Mouse (Mus musculus) MEL (cell line): ENCODE results near the gene Nt5c2. TPM values are rescaled to one million over a fixed set of nuclear protein-coding genes. Genes with fewer than 3 reads are reported as not detected.

Source experiments
- DNase-seq: peaks from one replicate; pipeline ENCODE4 v3.0.0; 2011; ENCODE audit warnings: low read depth, low spot score
- H3K27ac ChIP-seq: 2 replicates; pipeline ENCODE4 v1.5.1; 2012; ENCODE audit warnings: low read depth, mild to moderate bottlenecking, control low read depth, low read length, moderate library complexity; ENCODE audit not compliant: control insufficient read depth
- H3K27me3 ChIP-seq, 2 experiments: fragments of 150-350 bp in 1 of 2; sonication (generic) in 1 of 2; 2 replicates each; pipeline ENCODE4 v1.6.1; 2012; ENCODE audit warnings: low read length in 2 of 2, mild to moderate bottlenecking in 2 of 2, improper control_type of control experiment in 1 of 2, moderate library complexity in 1 of 2; ENCODE audit not compliant: insufficient read depth in 2 of 2, control insufficient read depth in 1 of 2
- H3K36me3 ChIP-seq, 2 experiments: 2 replicates each; pipeline ENCODE4 v1.6.1; 2012 to 2014; ENCODE audit warnings: low read length in 2 of 2, improper control_type of control experiment in 1 of 2, inconsistent platforms in 1 of 2, mild to moderate bottlenecking in 1 of 2; ENCODE audit not compliant: insufficient read depth in 2 of 2, control insufficient read depth in 1 of 2
- H3K4me1 ChIP-seq, 2 experiments: fragments of 150-350 bp in 1 of 2; sonication (generic) in 1 of 2; 2 replicates each; pipeline ENCODE4 v1.6.1; 2012; ENCODE audit warnings: low read length in 2 of 2, improper control_type of control experiment in 1 of 2, mild to moderate bottlenecking in 1 of 2; ENCODE audit not compliant: insufficient read depth in 2 of 2, control insufficient read depth in 1 of 2
- H3K4me3 ChIP-seq, 2 experiments: fragments of 150-350 bp in 1 of 2; sonication (generic) in 1 of 2; 2 replicates each; pipeline ENCODE4 v1.5.1; 2012; ENCODE audit warnings: low read depth in 2 of 2, low read length in 2 of 2, mild to moderate bottlenecking in 2 of 2, moderate library complexity in 2 of 2, control low read depth in 1 of 2, improper control_type of control experiment in 1 of 2; ENCODE audit not compliant: control insufficient read depth in 1 of 2, insufficient read depth in 1 of 2
- H3K79me2 ChIP-seq: 2 replicates; pipeline ENCODE4 v1.6.1; 2012; ENCODE audit warnings: mild to moderate bottlenecking, low read length, moderate library complexity; ENCODE audit not compliant: control insufficient read depth, poor library complexity, insufficient read depth
- H3K9ac ChIP-seq: 2 replicates; pipeline ENCODE4 v1.6.1; 2012; ENCODE audit warnings: low read depth, mild to moderate bottlenecking, control low read depth, low read length, moderate library complexity; ENCODE audit not compliant: control insufficient read depth, poor library complexity, severe bottlenecking
- H3K9me3 ChIP-seq: fragments of 150-350 bp; sonication (generic); replicated peaks from 2 replicates; pipeline ENCODE4 v1.6.1; 2012; ENCODE audit warnings: mild to moderate bottlenecking, low read length, improper control_type of control experiment, moderate library complexity; ENCODE audit not compliant: insufficient read depth
- CTCF ChIP-seq, 3 experiments: IDR thresholded peaks in 2 of 3; conservative IDR thresholded peaks in 1 of 3; 2 replicates each; pipeline ENCODE4 v1.5.1; 2011 to 2012; ENCODE audit warnings: low read length in 3 of 3, low read depth in 2 of 3, mild to moderate bottlenecking in 2 of 3, improper control_type of control experiment in 1 of 3, inconsistent platforms in 1 of 3, mixed read lengths in 1 of 3, moderate library complexity in 1 of 3; ENCODE audit not compliant: control insufficient read depth in 1 of 3, insufficient read depth in 1 of 3, poor library complexity in 1 of 3, severe bottlenecking in 1 of 3
- EP300 ChIP-seq, 2 experiments: IDR thresholded peaks; 2 replicates each; pipeline ENCODE4 v1.6.1; 2011; ENCODE audit warnings: improper control_type of control experiment in 2 of 2, low read length in 2 of 2, low read depth in 1 of 2, mild to moderate bottlenecking in 1 of 2
- MAZ ChIP-seq: IDR thresholded peaks from 2 replicates; pipeline ENCODE4 v1.6.1; 2012; ENCODE audit warnings: low read depth, mild to moderate bottlenecking, inconsistent platforms, low read length, improper control_type of control experiment
- MEF2A ChIP-seq: IDR thresholded peaks from 2 replicates; pipeline ENCODE4 v1.6.1; 2014; ENCODE audit warnings: low read depth, mild to moderate bottlenecking, inconsistent platforms, low read length, improper control_type of control experiment; ENCODE audit not compliant: poor library complexity, insufficient replicate concordance, severe bottlenecking; ENCODE audit errors: extremely low read depth
- MYB ChIP-seq: IDR thresholded peaks from 2 replicates; pipeline ENCODE4 v1.6.1; 2011; ENCODE audit warnings: mild to moderate bottlenecking, low read depth, low read length, improper control_type of control experiment
- NELFE ChIP-seq: IDR thresholded peaks from 2 replicates; pipeline ENCODE4 v1.6.1; 2011; ENCODE audit warnings: low read depth, low read length, improper control_type of control experiment
- POLR2A ChIP-seq, 2 experiments: IDR thresholded peaks; 2 replicates each; pipeline ENCODE4 v1.6.1; 2011 to 2012; ENCODE audit warnings: low read length in 2 of 2, mild to moderate bottlenecking in 2 of 2, control low read depth in 1 of 2, improper control_type of control experiment in 1 of 2, low read depth in 1 of 2, moderate library complexity in 1 of 2; ENCODE audit not compliant: control insufficient read depth in 1 of 2, insufficient read depth in 1 of 2, poor library complexity in 1 of 2
- RAD21 ChIP-seq: IDR thresholded peaks from 2 replicates; pipeline ENCODE4 v1.6.1; 2011; ENCODE audit warnings: mild to moderate bottlenecking, low read depth, low read length, improper control_type of control experiment
- SIN3A ChIP-seq: IDR thresholded peaks from 2 replicates; pipeline ENCODE4 v1.6.1; 2012; ENCODE audit warnings: low read length, improper control_type of control experiment, inconsistent platforms
- SMC3 ChIP-seq: IDR thresholded peaks from 2 replicates; pipeline ENCODE4 v1.6.1; 2011; ENCODE audit warnings: low read depth, low read length, improper control_type of control experiment
- TCF12 ChIP-seq: IDR thresholded peaks from 2 replicates; pipeline ENCODE4 v1.6.1; 2014; ENCODE audit warnings: low read depth, mild to moderate bottlenecking, inconsistent platforms, low read length, improper control_type of control experiment, moderate library complexity
- ZC3H11A ChIP-seq: IDR thresholded peaks from 2 replicates; pipeline ENCODE4 v1.6.1; 2012; ENCODE audit warnings: low read depth, mild to moderate bottlenecking, inconsistent platforms, low read length, improper control_type of control experiment
- ZMIZ1 ChIP-seq: IDR thresholded peaks from 2 replicates; pipeline ENCODE4 v1.6.1; 2012; ENCODE audit warnings: low read depth, mild to moderate bottlenecking, inconsistent platforms, low read length, improper control_type of control experiment, moderate library complexity
- polyA plus RNA-seq, 2 experiments: library from polyadenylated mRNA; stranded (reverse) in 1 of 2; unstranded in 1 of 2; fragments of >175 nt in 1 of 2; fragments of >200 nt in 1 of 2; gene quantifications; 2 replicates each; pipeline versions ENCODE4 v1.2.1 to v1.2.4; 2012; ENCODE audit warnings: low replicate concordance in 2 of 2, low read depth in 1 of 2; ENCODE audit not compliant: insufficient read length in 2 of 2, insufficient read depth in 1 of 2, missing spikeins in 1 of 2
- total RNA-seq: library from RNA; depleted of rRNA; stranded (reverse); fragments of 300-350 nt; gene quantifications from 2 replicates; pipeline ENCODE4 v1.2.3, GENCODE M21; 2012

Gene Nt5c2
- total and polyA plus RNA-seq, 3 experiments = 64.6 to 455 (median 147) TPM

DNA sequence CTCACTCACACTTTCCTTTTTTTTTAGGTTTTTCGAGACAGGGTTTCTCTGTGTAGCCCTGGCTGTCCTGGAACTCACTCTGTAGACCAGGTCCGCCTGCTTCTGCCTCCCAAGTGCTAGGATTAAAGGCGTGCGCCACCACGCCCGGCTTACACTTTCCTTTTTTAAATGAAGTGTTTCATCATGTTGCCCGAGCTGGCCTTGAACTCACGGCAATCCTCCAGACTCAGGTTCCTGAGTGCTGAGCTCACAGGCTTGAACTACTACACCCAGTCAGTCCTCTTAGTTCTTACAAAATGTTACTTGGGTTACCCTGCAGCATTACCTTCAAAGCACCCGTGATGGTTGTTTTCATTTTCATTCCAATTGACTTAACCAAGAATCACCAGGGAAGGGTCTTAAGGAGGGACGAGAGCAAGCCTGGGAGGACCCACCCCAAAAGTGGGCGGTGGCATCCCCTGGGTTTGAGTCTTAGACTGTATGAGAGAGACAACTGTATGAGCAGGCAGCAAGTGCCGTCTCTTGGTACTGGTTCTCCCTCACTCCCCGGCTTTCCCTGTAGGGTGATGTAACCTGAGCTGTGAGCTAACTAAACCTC is 32.4 kb upstream of the Nt5c2 start:
- peaks cover 20% of the 10 kb centered on the region for H3K79me2 ChIP-seq
- no peak for TF ChIP-seq ZC3H11A
- H3K27ac ChIP-seq = no peak overlapping the region
- H3K27me3 ChIP-seq = no peaks in the 10 kb centered on the region
- peaks cover 12 to 17% of the 10 kb centered on the region in 2 experiments for H3K36me3 ChIP-seq
- no peak overlapping the region for H3K4me3 ChIP-seq
- DNase-seq = no peak
- peaks cover 4 to 17% of the 10 kb centered on the region in 2 experiments for H3K4me1 ChIP-seq
- no peaks in the 10 kb centered on the region for H3K9me3 ChIP-seq
- no peak overlapping the region for H3K9ac ChIP-seq

DNA sequence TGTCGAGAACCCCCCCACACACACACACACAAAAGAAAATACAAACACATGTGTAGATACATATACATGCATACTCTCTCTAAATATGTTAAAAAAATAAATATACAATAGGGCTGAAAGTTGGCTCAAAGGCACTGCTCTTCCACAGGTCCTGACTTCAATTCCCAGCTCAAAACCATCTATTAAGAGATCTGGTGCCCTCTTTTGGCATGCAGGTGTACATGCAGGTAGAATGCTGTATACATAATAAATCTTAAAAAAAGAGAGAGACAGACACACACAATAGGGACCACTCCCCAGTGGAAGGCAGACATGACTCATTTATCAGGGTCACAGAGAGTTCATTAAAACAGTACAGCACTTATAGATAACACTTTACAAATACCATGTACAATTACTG is 31.4 kb upstream of the Nt5c2 start:
- H3K4me3 ChIP-seq = no peak overlapping the region
- no peak overlapping the region for H3K9ac ChIP-seq
- H3K79me2 ChIP-seq = peaks cover 20% of the 10 kb centered on the region
- H3K27ac ChIP-seq = no peak overlapping the region
- H3K36me3 ChIP-seq = peaks cover 15 to 22% of the 10 kb centered on the region in 2 experiments
- H3K4me1 ChIP-seq = peaks cover 4 to 17% of the 10 kb centered on the region in 2 experiments
- H3K9me3 ChIP-seq = no peaks in the 10 kb centered on the region
- TF ChIP-seq EP300 (IDR thresholded peaks at IDR 0.05; ENCODE audit: low read depth in 1 of 2, low read length in 2 of 2) (no peak), NELFE (no peak), TCF12 (no peak), POLR2A (IDR thresholded peaks at IDR 0.05; ENCODE audit: control insufficient read depth in 1 of 2, insufficient read depth in 1 of 2, low read depth in 1 of 2, low read length in 2 of 2, poor library complexity in 1 of 2) (no peak), MAZ (no peak), ZMIZ1 (no peak), MEF2A (no peak)
- TF ChIP-seq, all 39 proteins: peak for 0
- DNase-seq = no peak
- H3K27me3 ChIP-seq = no peaks in the 10 kb centered on the region

DNA sequence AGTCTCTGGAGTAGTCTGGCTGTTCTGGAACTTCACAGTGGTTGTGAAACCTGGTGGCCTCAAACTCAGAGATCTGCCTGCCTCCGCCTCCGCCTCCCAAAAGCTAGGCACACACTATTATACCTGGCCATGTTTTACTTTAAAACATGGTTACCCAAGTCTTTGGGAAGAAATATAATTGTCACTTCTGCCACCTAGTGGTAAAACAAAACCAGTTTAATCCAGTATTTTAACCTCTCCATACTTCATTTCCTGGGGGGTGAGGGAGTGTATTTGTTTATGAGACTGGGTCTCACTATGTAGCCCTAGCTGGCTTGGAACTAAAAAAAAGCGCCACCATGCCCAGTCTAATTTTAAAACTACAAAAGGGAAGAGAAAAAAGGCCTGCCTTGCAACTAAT is 28.7 kb upstream of the Nt5c2 start:
- no peaks in the 10 kb centered on the region for H3K4me1 ChIP-seq
- no peak overlapping the region for H3K4me3 ChIP-seq
- 0 out of 2 replicates have a peak, but pooled peaks cover 2% of the 10 kb centered on the region for H3K79me2 ChIP-seq
- TF ChIP-seq CTCF (IDR thresholded peaks at IDR 0.05 in 2 of 3, conservative IDR thresholded peaks at IDR 0.05 in 1 of 3; ENCODE audit: control insufficient read depth in 1 of 3, insufficient read depth in 1 of 3, low read depth in 2 of 3, low read length in 3 of 3, poor library complexity in 1 of 3, severe bottlenecking in 1 of 3) (peak in 2 of 3 experiments; percentile 42 to 68; a peak in 4 of 6 replicates), SIN3A (0 out of 2 replicates have a peak, but pooled peaks have one; percentile 32), SMC3 (peak; percentile 55), RAD21 (peak; percentile 47), MYB (no peak), TCF12 (no peak)
- peak; percentile 64 for DNase-seq
- no peaks in the 10 kb centered on the region for H3K9me3 ChIP-seq
- H3K36me3 ChIP-seq = peaks cover 11 to 32% of the 10 kb centered on the region in 2 experiments
- H3K27ac ChIP-seq = no peak overlapping the region
- H3K9ac ChIP-seq = no peak overlapping the region
- no peaks in the 10 kb centered on the region for H3K27me3 ChIP-seq
